Mouse (Mus musculus): ENCODE data around the gene Hist1h2ad.
"Not testable (repeated sequence)": the region's sequence is repeated elsewhere in the genome, so short reads cannot be mapped to it uniquely, and the experiment has no call there.

DNA sequence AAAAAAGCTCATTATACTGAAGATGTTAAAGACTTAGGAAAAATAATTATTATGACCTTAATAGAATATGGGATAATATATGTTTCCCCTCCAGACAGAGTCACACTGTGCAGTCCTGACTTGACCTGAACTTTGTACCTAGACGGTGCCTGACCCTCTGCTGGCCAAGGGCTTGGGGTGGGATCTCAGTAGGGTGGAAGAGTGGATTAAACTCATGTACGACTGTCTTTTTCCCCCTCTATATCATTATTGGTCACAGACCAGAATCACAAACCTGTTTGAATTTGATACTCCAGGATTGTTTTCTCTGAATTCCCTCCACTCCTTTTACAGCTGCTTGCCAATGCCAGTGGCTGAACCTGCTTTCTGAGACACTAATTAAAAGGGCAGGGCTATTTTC lies 13.5 kb upstream of the Hist1h2ad start:
- TF ChIP-seq GATA1, TAL1 (IDR thresholded peaks at IDR 0.05; ENCODE audit: low read length): not testable (repeated sequence)

All from erythroblast, embryonic 14.5 days (primary cell).